Mouse (Mus musculus) brain, embryonic 14.5 days (tissue): ENCODE data around the gene Pou2f3. TPM values are rescaled to one million over a fixed set of nuclear protein-coding genes. Genes with fewer than 3 reads are reported as not detected.

Experiments used
- DNase-seq: peaks from one replicate; pipeline ENCODE4 v3.0.0-alpha.2; 2011; ENCODE audit warnings: low read depth
- CTCF ChIP-seq: fragments of 200-500 bp; IDR thresholded peaks from 2 replicates; pipeline ENCODE4 v1.5.1; 2012; ENCODE audit warnings: inconsistent platforms, mild to moderate bottlenecking, moderate library complexity, borderline replicate concordance; ENCODE audit not compliant: insufficient read depth, insufficient read length; ENCODE audit errors: extremely low read depth
- POLR2A ChIP-seq: fragments of 200-500 bp; IDR thresholded peaks from 2 replicates; pipeline ENCODE4 v1.6.1; 2012; ENCODE audit warnings: mild to moderate bottlenecking, inconsistent platforms, borderline replicate concordance; ENCODE audit not compliant: poor library complexity, insufficient read depth, insufficient read length, severe bottlenecking; ENCODE audit errors: extremely low read depth
- polyA plus RNA-seq: library from polyadenylated mRNA; depleted of rRNA; stranded (reverse); fragments of >200 nt; gene quantifications from 2 replicates; pipeline ENCODE4 v1.2.3, GENCODE M21; 2012

The Pou2f3 gene
- polyA plus RNA-seq, 1 experiment: 0.25 TPM

DNA sequence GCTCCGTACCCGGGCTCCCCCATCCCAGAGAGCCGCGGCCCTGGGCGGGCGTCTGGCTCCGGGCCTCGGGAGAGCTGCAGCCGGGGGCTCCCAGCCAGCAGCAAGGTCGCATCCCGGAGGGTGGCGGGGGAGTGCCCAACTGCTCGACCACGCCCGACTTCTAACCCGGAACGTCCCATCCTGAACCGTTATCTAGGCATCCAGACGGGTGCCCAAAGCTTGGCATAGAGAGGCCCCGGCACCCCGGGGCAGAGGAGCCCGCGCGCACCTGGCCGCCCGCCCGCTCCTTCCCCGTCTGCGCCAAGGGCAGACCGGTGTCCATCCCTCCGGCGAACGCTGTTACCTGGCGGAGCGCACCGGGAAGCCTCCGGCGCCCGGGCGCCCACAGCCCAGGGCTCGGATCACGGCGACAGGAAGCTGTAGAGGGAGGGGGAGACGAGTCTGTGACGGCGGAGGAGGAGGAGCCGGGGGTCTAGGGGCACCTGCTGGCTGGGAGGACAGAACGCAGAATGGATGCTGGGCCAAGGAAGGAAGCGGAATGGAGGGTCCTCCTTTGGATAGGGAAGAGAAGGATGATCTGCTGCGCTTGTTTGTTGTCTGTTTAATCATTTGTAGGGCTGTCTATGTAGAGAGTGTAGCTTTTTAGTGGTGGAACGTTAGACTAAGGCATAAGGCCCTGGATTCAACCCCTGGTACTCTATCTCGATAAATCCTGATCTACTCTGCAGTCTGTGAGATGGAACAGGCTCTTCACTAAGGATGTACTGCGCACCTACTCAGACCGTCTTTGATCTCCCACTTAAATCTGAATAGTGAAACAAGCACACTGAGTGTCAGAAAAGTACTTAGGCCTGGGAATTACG lies 93.8 kb downstream of the Pou2f3 start, which contains the start of gene Tmem136:
Gene Tmem136 (minus strand): TSS at position 437 of the 863 bp plus-strand sequence.
- DNase-seq: peak; percentile 92
- TF ChIP-seq POLR2A: peak; percentile 75
- peak; percentile 23; the same call in 1 of the 2 replicates for TF ChIP-seq CTCF

DNA sequence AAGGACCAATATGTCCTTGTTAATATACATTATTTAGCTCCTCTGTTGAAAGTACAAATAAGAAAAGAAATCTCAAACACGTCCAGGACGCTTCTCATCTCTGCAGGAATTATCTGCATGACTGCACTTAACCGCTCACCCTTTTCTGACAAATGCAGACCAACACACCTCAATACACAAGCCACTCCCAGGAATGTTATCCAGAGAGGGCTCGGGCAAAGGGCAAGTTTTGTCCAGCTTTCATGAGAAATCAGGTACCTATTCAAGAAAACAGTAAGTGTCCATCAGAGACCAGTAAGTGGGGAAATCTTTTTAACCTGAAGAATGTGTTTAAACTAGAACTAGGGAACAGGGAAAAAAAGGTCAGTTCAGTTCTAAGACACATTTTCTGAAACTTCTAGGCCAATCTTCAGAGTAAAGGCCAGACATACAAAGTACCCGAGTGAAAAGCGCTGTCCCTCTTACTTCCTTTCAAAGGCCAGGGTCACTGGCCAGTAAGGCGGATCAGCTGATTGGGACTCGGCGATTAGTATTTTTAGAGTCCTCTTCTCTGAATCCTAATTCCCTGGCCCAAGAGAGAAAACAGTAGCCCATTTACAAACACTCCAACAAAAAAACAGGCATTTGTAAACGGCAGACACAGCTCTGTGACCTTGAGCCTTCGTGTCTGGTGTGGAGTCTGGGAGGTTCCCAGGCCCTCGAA lies 94.6 kb downstream of the Pou2f3 start:
- no peak for DNase-seq
- no peak for TF ChIP-seq POLR2A
- TF ChIP-seq CTCF: no peak

DNA sequence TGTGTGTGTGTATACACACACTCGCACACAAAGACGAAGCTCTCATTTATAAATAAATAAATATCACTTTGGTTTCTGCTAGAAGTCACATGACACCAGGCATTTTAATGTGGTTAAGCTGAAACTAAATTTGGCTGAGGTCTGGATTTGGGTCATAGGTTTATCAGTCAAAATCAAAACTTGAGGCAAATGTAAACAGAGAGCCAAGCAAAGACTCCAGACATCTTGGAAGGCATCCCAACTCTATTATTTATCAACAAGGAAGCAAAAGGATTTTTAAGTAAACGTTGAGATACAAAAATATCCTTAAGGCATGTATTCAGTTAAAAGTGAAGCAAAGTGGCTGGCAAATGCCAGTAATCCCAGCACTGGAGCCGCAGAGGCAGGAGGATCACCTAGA lies 95.3 kb downstream of the Pou2f3 start:
- no peak for TF ChIP-seq CTCF
- TF ChIP-seq POLR2A: no peak
- DNase-seq: no peak

DNA sequence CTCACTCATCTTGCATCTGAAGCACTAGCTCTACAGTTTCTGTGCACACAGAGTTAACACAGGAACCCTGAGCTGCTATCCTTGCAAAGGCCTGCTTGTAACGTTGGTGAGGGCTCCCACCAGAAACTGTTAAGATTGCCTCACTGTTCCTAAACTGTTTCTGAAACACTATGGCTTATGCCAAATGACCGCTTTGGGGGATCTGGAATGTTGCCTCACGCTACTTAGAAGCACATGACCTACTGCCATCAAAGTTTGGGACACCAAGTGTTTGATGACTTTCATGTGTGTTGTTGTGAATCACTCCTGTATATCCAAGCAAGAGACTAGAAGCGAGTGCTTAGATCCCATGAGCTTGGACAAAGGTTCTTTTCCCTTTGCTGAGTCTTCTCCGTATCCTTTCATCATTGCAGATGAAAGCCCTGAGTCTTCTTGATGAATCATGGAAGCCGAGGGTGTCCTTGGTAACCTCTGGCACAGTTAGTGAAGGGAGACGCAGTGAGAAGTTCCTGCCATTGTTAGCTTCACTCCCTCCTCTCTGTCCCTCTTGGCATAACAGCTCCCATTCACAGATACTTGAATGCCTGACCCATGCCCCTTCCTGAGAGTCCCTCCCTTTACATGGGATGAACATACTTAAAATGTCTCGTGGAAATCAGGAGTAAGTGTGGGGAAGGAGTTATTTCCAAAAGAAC lies 99.7 kb downstream of the Pou2f3 start:
- no peak for DNase-seq
- no peak for TF ChIP-seq POLR2A

DNA sequence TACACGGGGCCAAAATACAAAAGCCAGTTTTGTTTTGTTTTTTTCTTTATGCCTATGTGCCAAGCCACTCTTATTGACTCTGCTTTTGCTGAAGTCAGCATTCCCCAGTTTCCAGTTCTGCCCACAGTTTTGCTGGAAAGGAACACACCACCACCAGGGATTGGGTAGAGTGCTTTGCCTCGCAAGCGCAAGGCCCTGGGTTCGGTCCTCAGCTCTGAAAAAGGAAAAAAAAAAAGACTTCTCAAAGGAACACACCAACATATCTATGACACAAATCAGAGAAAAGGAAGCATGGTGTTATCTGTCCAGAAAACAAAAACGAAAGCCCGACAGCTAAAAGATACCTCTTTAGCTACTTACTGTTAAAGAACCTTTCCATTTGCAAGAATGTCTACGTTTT lies 101.0 kb downstream of the Pou2f3 start:
- DNase-seq: no peak
- no peak for TF ChIP-seq CTCF
- no peak for TF ChIP-seq POLR2A

DNA sequence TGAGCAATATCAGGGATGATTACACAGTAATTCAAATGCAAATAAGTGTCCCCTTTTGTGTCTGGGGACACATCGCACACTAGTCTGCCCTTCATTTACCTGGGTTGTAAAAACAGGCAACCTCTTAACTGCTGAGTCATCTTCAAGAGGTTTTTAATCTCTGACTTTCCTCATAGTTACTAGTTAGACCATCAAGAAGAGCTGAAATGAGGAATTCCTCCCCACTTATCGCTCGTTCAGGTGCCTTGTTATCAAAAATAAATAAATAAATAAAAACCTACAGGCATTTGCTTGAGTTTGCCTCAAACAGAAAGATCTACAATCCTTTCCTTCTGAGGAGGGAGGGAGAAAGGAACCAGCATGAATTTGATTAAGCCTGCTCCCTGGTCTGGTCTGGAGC lies 101.4 kb downstream of the Pou2f3 start:
- no peak for TF ChIP-seq POLR2A
- DNase-seq: no peak

DNA sequence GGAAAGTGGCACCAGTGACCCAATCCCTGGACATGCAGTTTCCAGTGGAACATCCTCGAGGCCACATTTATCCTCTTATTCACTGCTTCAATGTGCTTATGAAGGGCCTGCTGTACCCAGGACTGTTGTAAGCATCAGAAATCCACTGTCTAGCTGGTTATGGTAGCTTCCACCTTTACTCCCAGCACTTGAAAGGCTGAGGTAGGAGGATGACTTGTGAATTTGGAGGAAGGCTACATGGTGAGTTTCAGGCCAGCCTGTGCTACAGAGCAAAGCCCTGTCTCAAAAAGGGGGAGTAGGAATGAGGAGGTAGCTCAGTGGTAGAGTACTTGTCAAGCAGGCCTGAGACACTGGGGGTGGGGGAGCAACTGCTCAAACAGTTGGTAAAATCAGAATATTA lies 102.1 kb downstream of the Pou2f3 start:
- DNase-seq: no peak
- TF ChIP-seq CTCF (no peak), POLR2A (no peak)

DNA sequence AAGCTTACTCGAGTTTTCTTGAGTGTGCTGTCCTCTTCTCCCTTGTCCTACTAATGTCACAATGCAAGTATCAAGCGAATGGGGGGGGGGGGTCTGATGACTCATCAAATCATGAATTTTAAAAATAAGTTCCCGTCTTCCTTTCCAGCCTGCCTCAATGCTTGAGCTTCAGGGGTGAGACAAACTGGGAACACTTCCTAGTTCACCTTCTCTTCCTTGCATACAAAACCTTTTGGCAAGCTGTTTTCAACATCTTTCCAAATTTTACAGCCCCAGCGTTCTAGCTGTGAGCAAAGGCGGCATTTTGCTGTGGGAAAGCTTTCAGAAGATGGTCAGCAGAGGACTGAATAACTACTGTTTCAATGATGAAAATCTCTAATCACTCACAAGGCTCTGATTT lies 102.6 kb downstream of the Pou2f3 start:
- TF ChIP-seq CTCF (no peak), POLR2A (no peak)
- no peak for DNase-seq

DNA sequence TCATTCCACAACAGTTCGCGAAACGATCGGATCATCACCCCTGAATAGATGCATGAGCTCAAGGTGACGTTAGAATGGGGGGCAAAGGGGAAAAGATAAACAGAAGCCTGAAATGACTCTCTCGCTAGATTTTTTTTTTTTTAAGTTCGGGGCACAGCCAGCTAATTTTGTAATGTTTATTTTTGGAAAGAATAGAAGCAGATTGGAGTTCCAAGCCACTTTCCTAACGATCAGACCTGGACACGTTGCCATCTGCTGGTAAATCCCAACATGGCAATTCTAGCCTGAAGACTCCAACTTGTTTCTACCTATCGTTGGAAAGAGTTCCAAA lies 103.0 kb downstream of the Pou2f3 start, which contains the start of gene Arhgef12:
Gene Arhgef12 (minus strand): TSS at position 53 of the 331 bp plus-strand sequence.
- DNase-seq: peak; percentile 82
- TF ChIP-seq POLR2A (no peak), CTCF (peak; percentile 67; the same call in 1 of the 2 replicates)

DNA sequence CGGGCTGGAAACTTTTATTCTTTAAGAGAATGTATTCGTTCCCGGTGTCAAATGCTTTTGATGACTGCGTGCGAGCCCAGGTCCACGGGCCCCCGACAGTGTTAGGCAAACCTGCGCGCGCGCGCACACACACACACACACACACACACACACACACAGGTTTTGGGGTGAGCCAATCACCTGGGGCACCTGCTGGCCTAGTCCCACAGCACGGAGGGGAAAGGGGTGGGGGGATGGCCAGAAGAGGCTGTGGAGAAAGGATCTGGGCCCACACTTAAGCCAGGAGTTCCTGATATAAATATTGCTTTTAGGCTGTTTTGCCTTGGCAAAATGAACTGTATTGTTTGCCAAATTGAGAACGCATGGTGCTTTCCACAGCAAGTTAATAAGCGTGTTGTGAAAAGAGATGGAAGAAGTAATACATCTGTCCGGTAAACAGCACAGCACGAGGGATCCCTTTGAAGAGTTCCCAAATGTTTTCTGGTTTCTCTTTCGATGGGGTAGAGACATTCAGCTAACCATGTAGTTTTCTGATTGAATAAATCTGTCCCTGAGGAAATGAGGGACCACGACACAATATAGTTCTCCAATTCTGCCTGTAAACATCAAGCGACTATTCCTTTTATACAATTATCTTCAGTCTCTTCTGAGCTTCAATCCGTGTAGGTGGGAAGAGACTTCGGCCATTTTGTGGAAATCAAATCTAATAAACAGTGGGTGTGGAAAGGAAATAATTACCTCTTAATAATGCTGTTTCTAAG lies 103.6 kb downstream of the Pou2f3 start:
- no peak for TF ChIP-seq CTCF
- TF ChIP-seq POLR2A: no peak
- peak; percentile 33 for DNase-seq

DNA sequence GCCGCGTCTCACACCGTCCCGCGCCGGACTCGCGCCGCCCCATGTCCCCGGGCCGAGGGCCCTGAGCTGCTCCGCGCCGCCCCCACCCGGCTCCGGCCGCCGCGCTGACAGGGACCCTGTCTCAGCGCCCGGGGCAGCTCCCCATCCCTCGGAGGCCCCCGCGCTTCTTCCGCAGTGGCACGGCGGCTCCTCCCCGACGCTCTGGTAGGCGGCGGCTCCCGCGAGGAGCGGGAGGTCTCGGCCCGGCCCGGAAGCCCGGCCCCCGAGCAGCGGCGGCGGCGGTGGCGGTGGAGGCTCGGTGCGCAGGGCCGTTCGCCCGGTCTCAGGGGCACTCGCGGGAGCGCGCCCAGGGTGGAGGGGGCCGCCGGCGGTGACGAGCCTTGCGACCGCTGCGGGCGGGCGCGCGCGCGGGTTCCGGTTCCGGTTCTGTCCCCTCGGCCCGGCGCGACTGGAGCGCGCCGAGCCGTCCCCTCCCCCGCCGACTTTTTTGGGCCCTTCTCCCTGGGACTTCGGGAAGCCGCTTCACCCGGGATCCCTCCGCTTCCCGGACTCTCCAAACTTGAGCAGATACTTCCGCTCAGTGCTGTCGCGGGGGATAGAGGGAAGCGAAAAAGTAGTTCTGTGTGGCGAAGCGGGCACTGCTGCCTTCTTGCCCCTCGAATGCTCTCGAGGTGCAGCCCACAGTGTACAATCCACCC lies 104.4 kb downstream of the Pou2f3 start:
- DNase-seq: peak; percentile 98
- peak; percentile 51 for TF ChIP-seq POLR2A
- TF ChIP-seq CTCF: no peak
